Mouse (Mus musculus): ENCODE measurements at regions not wholly inside any gene's neighbourhood (a gene's known extent, or its start where the extent isn't known, plus 50 kb on each side); places are given as distances from the start of the nearest gene placed in this dataset.

DNA sequence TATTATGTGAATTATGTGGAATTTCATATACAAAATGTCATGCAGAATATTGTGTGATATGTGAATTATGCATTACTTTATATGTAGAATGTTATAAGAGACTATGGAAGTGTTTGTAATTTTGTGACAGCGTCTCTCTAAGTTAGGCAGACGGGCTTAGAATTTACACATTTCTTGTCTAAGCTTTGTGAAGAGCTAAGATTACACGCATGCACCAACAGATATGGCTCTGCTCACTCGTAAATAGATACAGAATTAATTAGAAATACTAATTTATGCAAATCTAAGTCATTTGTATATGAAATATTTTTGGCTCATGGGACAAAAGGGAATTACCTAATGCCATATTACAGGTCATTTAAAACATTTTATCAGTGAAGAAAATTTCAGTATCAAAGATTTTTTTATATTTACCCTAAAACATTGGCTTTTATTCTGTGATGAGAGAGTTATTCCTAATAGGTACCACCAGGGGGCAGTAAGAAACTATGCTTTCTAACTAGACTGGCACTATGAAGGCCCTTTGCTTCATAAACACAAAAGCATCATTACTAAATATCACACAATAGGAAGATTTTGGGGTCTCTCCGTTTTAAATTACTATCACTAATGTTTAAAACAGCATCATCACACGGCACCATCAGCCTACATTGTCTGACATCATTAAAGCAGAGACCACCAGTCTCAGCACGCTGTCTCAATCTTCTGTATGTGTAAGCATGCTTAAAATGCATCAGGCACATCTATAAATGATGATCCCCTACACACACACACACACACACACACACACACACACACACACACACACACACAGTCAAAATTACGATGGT is 203.8 kb upstream of the Chl1 start:
- TF ChIP-seq CTCF (IDR thresholded peaks at IDR 0.05; ENCODE audit: extremely low read depth, insufficient read length, insufficient replicate concordance, low read depth, low read length): no peak
- no peak for TF ChIP-seq POLR2A (IDR thresholded peaks at IDR 0.05; ENCODE audit: low read depth, low read length)
